Mouse (Mus musculus) layer of hippocampus, adult 11-12 months (tissue): Measurements from ENCODE around the gene Gm10424.
"Not testable (repeated sequence)": the region's sequence is repeated elsewhere in the genome, so short reads cannot be mapped to it uniquely, and the experiment has no call there.

ENCODE experiments used
- DNase-seq: peaks from one replicate; pipeline ENCODE4 v3.0.0; 2022; ENCODE audit warnings: low spot score

Gene Gm10424

DNA sequence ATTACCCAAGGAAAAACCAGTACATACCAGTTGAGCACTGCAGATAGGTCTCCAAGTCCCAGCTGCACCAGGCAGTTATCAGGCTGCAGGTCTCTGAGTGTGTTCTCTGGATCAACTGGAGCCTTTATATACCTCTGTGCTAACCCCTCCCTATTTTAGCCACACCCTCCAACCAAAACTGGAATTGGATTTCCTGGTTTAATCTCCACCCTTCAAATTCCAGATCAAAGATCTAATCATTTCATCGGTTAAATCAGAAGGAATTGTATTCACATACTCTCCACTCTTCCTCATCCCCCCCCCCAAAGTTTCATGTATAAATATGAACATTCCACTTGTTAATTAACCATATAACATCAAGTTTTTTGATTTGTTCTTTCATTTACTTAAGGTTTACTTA, at the start of gene Gm10424:
Gm10424 (minus strand) TSS at position 101 of the 400 bp plus-strand sequence.
- DNase-seq = not testable (repeated sequence)

DNA sequence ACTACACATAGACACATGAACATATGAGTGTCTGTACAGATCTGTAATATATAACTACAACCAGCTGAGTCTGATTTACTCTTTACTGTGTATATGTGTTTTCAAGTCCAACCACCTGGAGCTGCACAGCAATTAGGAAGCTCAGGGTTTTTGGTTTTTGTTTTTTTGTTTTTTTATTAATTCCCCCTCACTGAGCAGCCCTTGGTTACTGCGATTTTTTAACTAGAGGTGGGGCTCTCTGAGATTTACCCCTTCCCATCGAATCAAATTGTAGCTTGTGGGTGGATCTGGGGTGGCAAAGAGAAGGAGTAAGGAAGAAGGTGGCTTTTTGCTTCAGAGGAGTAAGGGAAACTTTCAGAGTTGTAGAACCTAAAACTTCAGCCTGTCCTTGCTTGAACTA, 33.0 kb upstream of the Gm10424 start, which contains the start of gene Gm3259:
Gm3259 (plus strand) TSS at position 301 of the 400 bp plus-strand sequence.
- DNase-seq = not testable (repeated sequence)
